Mouse (Mus musculus): ENCODE results near the gene Zfp600. TPM values are rescaled to one million over a fixed set of nuclear protein-coding genes. Genes with fewer than 3 reads are reported as not detected.
A peak's percentile ranks its signal among the peaks of the same experiment; 100 is the strongest.
"Not testable (repeated sequence)": the region's sequence is repeated elsewhere in the genome, so short reads cannot be mapped to it uniquely, and the experiment has no call there.

Zfp600 gene
- total RNA-seq (2015): not detected in 2 replicates
- not detected in 2 replicates for total RNA-seq (2017)

GRCm38 (mm10) chr4:146156524-146156923, at the start of gene Zfp600:
Gene Zfp600 (plus strand): TSS chr4:146156824.
- ATAC-seq (ENCODE audit: poor library complexity, severe bottlenecking): not testable (repeated sequence)

- ATAC-seq (ENCODE audit: poor library complexity, severe bottlenecking): not testable (repeated sequence)
Measured at GRCm38 (mm10) chr4:146162893-146163292, 6.3 kb downstream of the Zfp600 start.

GRCm38 (mm10) chr4:146167202-146167832, 10.7 kb downstream of the Zfp600 start:
- ATAC-seq (ENCODE audit: poor library complexity, severe bottlenecking): not testable (repeated sequence)

GRCm38 (mm10) chr4:146167879-146168532, 11.4 kb downstream of the Zfp600 start:
- not testable (repeated sequence) for ATAC-seq (ENCODE audit: poor library complexity, severe bottlenecking)

- ATAC-seq (ENCODE audit: poor library complexity, severe bottlenecking): peak; percentile 62
Measured at GRCm38 (mm10) chr4:146168730-146169215, 12.1 kb downstream of the Zfp600 start.

GRCm38 (mm10) chr4:146173378-146174226, 17.0 kb downstream of the Zfp600 start:
- ATAC-seq (ENCODE audit: poor library complexity, severe bottlenecking): peak; percentile 30

- ATAC-seq (ENCODE audit: poor library complexity, severe bottlenecking): not testable (repeated sequence)
Measured at GRCm38 (mm10) chr4:146204357-146204756, 47.7 kb downstream of the Zfp600 start.

- peak; percentile 38; the same call in 1 of the 2 replicates for ATAC-seq (ENCODE audit: poor library complexity, severe bottlenecking)
Measured at GRCm38 (mm10) chr4:146239252-146240244, 82.9 kb downstream of the Zfp600 start.

- ATAC-seq (ENCODE audit: poor library complexity, severe bottlenecking): not testable (repeated sequence)
Measured at GRCm38 (mm10) chr4:146242119-146242518, 85.5 kb downstream of the Zfp600 start.

Other genes starting within 250 kb of the Zfp600 start
- 0.31 and 0.34 TPM in 2 replicates for gene Zfp987, start 59.5 kb upstream of the Zfp600 start, total RNA-seq (2015)
- 0.37 and 0.92 TPM in 2 replicates for gene Zfp987, start 59.5 kb upstream of the Zfp600 start, total RNA-seq (2017)